Mouse (Mus musculus): ENCODE data around the gene Olfr736.
A peak's percentile ranks its signal among the peaks of the same experiment; 100 is the strongest.

GRCm38 (mm10) chr14:50352438-50352837, 28.5 kb upstream of the Olfr736 start:
- peak; percentile 65 for TF ChIP-seq CTCF (conservative IDR thresholded peaks at IDR 0.05; ENCODE audit: insufficient read depth, insufficient read length, low read depth, low read length)
- TF ChIP-seq POLR2A (IDR thresholded peaks at IDR 0.05; ENCODE audit: low read depth, low read length) = no peak

Measured in kidney, adult 2 months (tissue).